Mouse (Mus musculus): ENCODE data around the gene I830077J02Rik. TPM values are rescaled to one million over a fixed set of nuclear protein-coding genes. Genes with fewer than 3 reads are reported as not detected.

I830077J02Rik gene
- polyA plus RNA-seq, 1 experiment from 2014 or later: 1.6 TPM

DNA sequence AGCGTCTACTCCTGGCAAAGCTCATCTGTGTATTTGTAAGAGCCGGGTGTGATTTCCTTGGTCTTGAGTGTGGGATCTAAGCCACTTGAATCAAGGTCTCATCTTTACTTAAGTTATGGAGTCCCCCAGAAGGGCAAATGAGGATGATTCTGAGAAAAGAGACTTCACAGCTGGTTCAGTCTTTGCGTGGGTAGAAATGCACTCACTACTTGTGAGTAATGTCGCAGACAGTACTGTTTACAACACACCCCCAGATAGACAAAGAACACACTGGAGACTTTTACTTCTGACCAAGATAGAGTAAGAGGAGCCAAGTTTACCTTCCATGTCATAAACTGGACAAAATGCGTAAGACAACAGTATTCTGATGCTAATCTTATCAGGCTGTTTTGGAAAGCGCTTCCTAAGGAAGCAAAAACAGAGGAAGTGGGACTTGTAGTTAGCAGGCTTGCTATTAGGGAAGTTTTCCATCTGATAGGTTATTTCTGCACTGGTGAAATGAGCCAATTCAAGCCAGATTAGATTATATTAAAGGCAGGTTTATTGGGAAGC lies 55.1 kb downstream of the I830077J02Rik start:
- Histone ChIP-seq H3K9ac (ENCODE audit: low read length) (no peak overlapping the region), H3K9me3 (replicated peaks; ENCODE audit: control insufficient read depth, low read length) (no peaks in the 10 kb centered on the region), H3K4me2 (ENCODE audit: low read depth, low read length) (no peak overlapping the region), H3K27ac (ENCODE audit: low read length) (no peak overlapping the region), H3K27me3 (ENCODE audit: control insufficient read depth, insufficient read depth, low read length) (no peaks in the 10 kb centered on the region), H3K36me3 (ENCODE audit: control insufficient read depth, insufficient read depth, low read length) (no peaks in the 10 kb centered on the region), H3K4me3 (replicated peaks; ENCODE audit: low read length) (no peak overlapping the region), H3K4me1 (ENCODE audit: control insufficient read depth, insufficient read depth, low read length) (0 out of 2 replicates have a peak, but pooled peaks cover 2% of the 10 kb centered on the region)
- WGBS: 71% methylated on average over 6 of the region's 6 CpGs
- no peak for ATAC-seq (ENCODE audit: insufficient read depth, low FRiP score)

DNA sequence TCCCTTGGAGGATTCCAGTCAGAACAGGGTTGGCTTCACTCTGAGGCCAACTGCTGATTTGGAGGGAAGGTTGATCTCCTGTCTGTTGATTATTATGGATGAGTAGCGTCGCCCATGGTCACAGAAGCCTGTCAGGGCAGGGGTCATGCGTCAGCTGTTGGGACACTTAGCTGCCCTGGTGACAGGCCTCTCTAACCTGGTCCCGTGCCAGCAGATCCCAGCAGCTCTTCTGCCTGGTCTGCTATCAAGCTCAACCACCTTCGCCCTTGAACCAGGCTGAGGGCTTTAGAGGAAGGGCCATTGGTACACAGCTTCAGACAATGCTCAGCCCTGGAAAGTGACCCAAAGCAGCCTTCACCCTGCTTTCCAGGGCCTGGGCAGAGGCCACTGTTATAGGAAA lies 56.4 kb downstream of the I830077J02Rik start:
- no peaks in the 10 kb centered on the region for H3K9me3 ChIP-seq (replicated peaks; ENCODE audit: control insufficient read depth, low read length)
- ATAC-seq (ENCODE audit: insufficient read depth, low FRiP score): no peak
- no peak overlapping the region for H3K4me2 ChIP-seq (ENCODE audit: low read depth, low read length)
- 0 out of 2 replicates have a peak, but pooled peaks cover 6% of the 10 kb centered on the region for H3K4me1 ChIP-seq (ENCODE audit: control insufficient read depth, insufficient read depth, low read length)
- WGBS: 62% methylated on average over 5 of the region's 5 CpGs
- no peaks in the 10 kb centered on the region for H3K36me3 ChIP-seq (ENCODE audit: control insufficient read depth, insufficient read depth, low read length)
- no peaks in the 10 kb centered on the region for H3K27me3 ChIP-seq (ENCODE audit: control insufficient read depth, insufficient read depth, low read length)
- no peak overlapping the region for H3K27ac ChIP-seq (ENCODE audit: low read length)
- no peak overlapping the region for H3K4me3 ChIP-seq (replicated peaks; ENCODE audit: low read length)
- no peak overlapping the region for H3K9ac ChIP-seq (ENCODE audit: low read length)

Other genes starting within 250 kb of the I830077J02Rik start
- 29.1 and 33.0 TPM in 2 replicates for gene Ddx20, start 245.1 kb downstream of the I830077J02Rik start, polyA plus RNA-seq (2015; fragmentation: Nextera tagmentation; extraction: Ambion mirVana)
- 3.1 and 4.9 TPM in 2 replicates for gene Inka2, start 228.1 kb downstream of the I830077J02Rik start, polyA plus RNA-seq (2015; fragmentation: Nextera tagmentation; extraction: Ambion mirVana)
- gene Rap1a, start 131.3 kb downstream of the I830077J02Rik start, polyA plus RNA-seq (2015; fragmentation: Nextera tagmentation; extraction: Ambion mirVana): 127 and 148 TPM in 2 replicates
- gene Adora3, start 61.8 kb downstream of the I830077J02Rik start, polyA plus RNA-seq (2015; fragmentation: Nextera tagmentation; extraction: Ambion mirVana): 1.0 and 1.2 TPM in 2 replicates
- 0.44 TPM in 1 of 2 replicates, not detected in the other for gene Tmigd3, start 61.8 kb downstream of the I830077J02Rik start, polyA plus RNA-seq (2015; fragmentation: Nextera tagmentation; extraction: Ambion mirVana)
- 110 and 120 TPM in 2 replicates for gene Wdr77, start 26.7 kb upstream of the I830077J02Rik start, polyA plus RNA-seq (2015; fragmentation: Nextera tagmentation; extraction: Ambion mirVana)
- 473 and 524 TPM in 2 replicates for gene Atp5f1, start 27.4 kb upstream of the I830077J02Rik start, polyA plus RNA-seq (2015; fragmentation: Nextera tagmentation; extraction: Ambion mirVana)
- 0.90 and 1.6 TPM in 2 replicates for gene Ovgp1, start 41.0 kb upstream of the I830077J02Rik start, polyA plus RNA-seq (2015; fragmentation: Nextera tagmentation; extraction: Ambion mirVana)
- 0.35 TPM in 1 of 2 replicates, not detected in the other for gene Pifo, start 82.0 kb upstream of the I830077J02Rik start, polyA plus RNA-seq (2015; fragmentation: Nextera tagmentation; extraction: Ambion mirVana)
- not detected in 2 replicates for gene Chil5, start 100.2 kb upstream of the I830077J02Rik start, polyA plus RNA-seq (2015; fragmentation: Nextera tagmentation; extraction: Ambion mirVana)
- 0.08 and 0.26 TPM in 2 replicates for gene Chia1, start 180.6 kb upstream of the I830077J02Rik start, polyA plus RNA-seq (2015; fragmentation: Nextera tagmentation; extraction: Ambion mirVana)
- gene Chil3, start 234.9 kb upstream of the I830077J02Rik start, polyA plus RNA-seq (2015; fragmentation: Nextera tagmentation; extraction: Ambion mirVana): 1.7 and 1.9 TPM in 2 replicates

Measured in stomach, embryonic 16.5 days (tissue).